Mouse (Mus musculus): ENCODE measurements around the gene Diras2. TPM values are rescaled to one million over a fixed set of nuclear protein-coding genes. Genes with fewer than 3 reads are reported as not detected.

The Diras2 gene
- polyA plus RNA-seq, 1 experiment from 2014 or later: 0.14 TPM

- no peak overlapping the region for H3K9ac ChIP-seq
- H3K4me3 ChIP-seq (ENCODE audit: low read depth, low read length): no peak overlapping the region
- no peak for DNase-seq
- H3K27me3 ChIP-seq (ENCODE audit: insufficient read depth, low read length): no peaks in the 10 kb centered on the region
- H3K4me1 ChIP-seq (ENCODE audit: insufficient read depth): peaks cover 2% of the 10 kb centered on the region; the same call in 1 of the 2 replicates
- no peaks in the 10 kb centered on the region for H3K9me3 ChIP-seq (ENCODE audit: low read depth, low read length)
- ATAC-seq (ENCODE audit: insufficient read depth): no peak
- no peak overlapping the region for H3K27ac ChIP-seq (ENCODE audit: low read depth)
- H3K4me2 ChIP-seq: no peak overlapping the region
- no peak for TF ChIP-seq CTCF (IDR thresholded peaks at IDR 0.05; ENCODE audit: low read depth)
- no peaks in the 10 kb centered on the region for H3K36me3 ChIP-seq (ENCODE audit: insufficient read depth)
- 86% methylated on average over 9 of the region's 9 CpGs for WGBS
Measured at GRCm38 (mm10) chr13:52566188-52566760, 35.2 kb upstream of the Diras2 start.

GRCm38 (mm10) chr13:52565103-52565739 lies 34.1 kb upstream of the Diras2 start:
- 84% methylated on average over 18 of the region's 18 CpGs for WGBS
- Histone ChIP-seq H3K27me3 (ENCODE audit: insufficient read depth, low read length) (no peaks in the 10 kb centered on the region), H3K36me3 (ENCODE audit: insufficient read depth) (no peaks in the 10 kb centered on the region), H3K4me3 (ENCODE audit: low read depth, low read length) (no peak overlapping the region), H3K27ac (ENCODE audit: low read depth) (no peak overlapping the region), H3K4me1 (ENCODE audit: insufficient read depth) (peaks cover 2% of the 10 kb centered on the region; the same call in 1 of the 2 replicates), H3K9me3 (ENCODE audit: low read depth, low read length) (no peaks in the 10 kb centered on the region), H3K9ac (no peak overlapping the region), H3K4me2 (no peak overlapping the region)
- ATAC-seq (ENCODE audit: insufficient read depth) (no peak), DNase-seq (peak; percentile 61)
- TF ChIP-seq CTCF (IDR thresholded peaks at IDR 0.05; ENCODE audit: low read depth): peak; percentile 58

GRCm38 (mm10) chr13:52562166-52562571 lies 31.1 kb upstream of the Diras2 start:
- no peak overlapping the region for H3K4me2 ChIP-seq
- WGBS: 57% methylated on average over 4 of the region's 4 CpGs
- H3K4me3 ChIP-seq (ENCODE audit: low read depth, low read length): no peak overlapping the region
- no peak overlapping the region for H3K9ac ChIP-seq
- H3K27me3 ChIP-seq (ENCODE audit: insufficient read depth, low read length): no peaks in the 10 kb centered on the region
- H3K9me3 ChIP-seq (ENCODE audit: low read depth, low read length): no peaks in the 10 kb centered on the region
- no peaks in the 10 kb centered on the region for H3K36me3 ChIP-seq (ENCODE audit: insufficient read depth)
- no peak for TF ChIP-seq CTCF (IDR thresholded peaks at IDR 0.05; ENCODE audit: low read depth)
- H3K4me1 ChIP-seq (ENCODE audit: insufficient read depth): peaks cover 2% of the 10 kb centered on the region; the same call in 1 of the 2 replicates
- no peak for ATAC-seq (ENCODE audit: insufficient read depth)
- no peak for DNase-seq
- H3K27ac ChIP-seq (ENCODE audit: low read depth): no peak overlapping the region

- no peak overlapping the region for H3K9ac ChIP-seq
- H3K27ac ChIP-seq (ENCODE audit: low read depth): no peak overlapping the region
- DNase-seq (no peak), ATAC-seq (ENCODE audit: insufficient read depth) (no peak)
- H3K4me3 ChIP-seq (ENCODE audit: low read depth, low read length): no peak overlapping the region
- no peaks in the 10 kb centered on the region for H3K36me3 ChIP-seq (ENCODE audit: insufficient read depth)
- no peak overlapping the region for H3K4me2 ChIP-seq
- H3K27me3 ChIP-seq (ENCODE audit: insufficient read depth, low read length): no peaks in the 10 kb centered on the region
- H3K4me1 ChIP-seq (ENCODE audit: insufficient read depth): peaks cover 2% of the 10 kb centered on the region; the same call in 1 of the 2 replicates
- no peak for TF ChIP-seq CTCF (IDR thresholded peaks at IDR 0.05; ENCODE audit: low read depth)
- WGBS: 85% methylated on average over 8 of the region's 8 CpGs
- H3K9me3 ChIP-seq (ENCODE audit: low read depth, low read length): no peaks in the 10 kb centered on the region
Measured at GRCm38 (mm10) chr13:52561367-52562165, 30.5 kb upstream of the Diras2 start.

- 56% methylated on average over 7 of the region's 7 CpGs for WGBS
- Histone ChIP-seq H3K36me3 (ENCODE audit: insufficient read depth) (no peaks in the 10 kb centered on the region), H3K27ac (ENCODE audit: low read depth) (no peak overlapping the region), H3K4me1 (ENCODE audit: insufficient read depth) (no peaks in the 10 kb centered on the region), H3K4me2 (no peak overlapping the region), H3K9ac (no peak overlapping the region), H3K27me3 (ENCODE audit: insufficient read depth, low read length) (no peaks in the 10 kb centered on the region), H3K4me3 (ENCODE audit: low read depth, low read length) (no peak overlapping the region), H3K9me3 (ENCODE audit: low read depth, low read length) (no peaks in the 10 kb centered on the region)
- DNase-seq: no peak
- no peak for ATAC-seq (ENCODE audit: insufficient read depth)
- no peak for TF ChIP-seq CTCF (IDR thresholded peaks at IDR 0.05; ENCODE audit: low read depth)
Measured at GRCm38 (mm10) chr13:52557421-52557820, 26.3 kb upstream of the Diras2 start.

GRCm38 (mm10) chr13:52554722-52555121 lies 23.6 kb upstream of the Diras2 start:
- Histone ChIP-seq H3K9me3 (ENCODE audit: low read depth, low read length) (no peaks in the 10 kb centered on the region), H3K27ac (ENCODE audit: low read depth) (no peak overlapping the region), H3K27me3 (ENCODE audit: insufficient read depth, low read length) (no peaks in the 10 kb centered on the region), H3K36me3 (ENCODE audit: insufficient read depth) (no peaks in the 10 kb centered on the region), H3K4me1 (ENCODE audit: insufficient read depth) (no peaks in the 10 kb centered on the region), H3K9ac (no peak overlapping the region), H3K4me3 (ENCODE audit: low read depth, low read length) (no peak overlapping the region), H3K4me2 (no peak overlapping the region)
- ATAC-seq (ENCODE audit: insufficient read depth) (no peak), DNase-seq (no peak)
- 77% methylated on average over 9 of the region's 9 CpGs for WGBS
- TF ChIP-seq CTCF (IDR thresholded peaks at IDR 0.05; ENCODE audit: low read depth): no peak

Measured in lung, embryonic 14.5 days (tissue).